Mouse (Mus musculus) lung, embryonic 14.5 days (tissue): ENCODE results near the gene Scyl1. TPM values are rescaled to one million over a fixed set of nuclear protein-coding genes. Genes with fewer than 3 reads are reported as not detected.
A peak's percentile ranks its signal among the peaks of the same experiment; 100 is the strongest.

ENCODE experiments used
- ATAC-seq: fragments of 200-750 bp; cut with Nextera tagmentation; 2 replicates; pipeline ENCODE4 v1.8.0; 2017; ENCODE audit warnings: mild to moderate bottlenecking, moderate TSS enrichment, moderate library complexity; ENCODE audit not compliant: insufficient read depth
- DNase-seq: peaks from one replicate; pipeline ENCODE4 v3.0.0-alpha.2; 2015
- H3K27ac ChIP-seq: fragments of 300-500 bp; sonication (generic); 2 replicates; pipeline ENCODE4 v1.5.1; 2014; ENCODE audit warnings: low read depth, mild to moderate bottlenecking, moderate library complexity
- H3K27me3 ChIP-seq: fragments of 300-500 bp; sonication (generic); 2 replicates; pipeline ENCODE4 v1.6.1; 2014; ENCODE audit warnings: low read length, control low read depth; ENCODE audit not compliant: insufficient read depth
- H3K36me3 ChIP-seq: fragments of 300-500 bp; sonication (generic); 2 replicates; pipeline ENCODE4 v1.6.1; 2014; ENCODE audit warnings: control low read depth; ENCODE audit not compliant: insufficient read depth
- H3K4me1 ChIP-seq: fragments of 300-500 bp; sonication (generic); 2 replicates; pipeline ENCODE4 v1.6.1; 2014; ENCODE audit warnings: antibody characterized with exemption, control low read depth; ENCODE audit not compliant: insufficient read depth
- H3K4me2 ChIP-seq: fragments of 300-500 bp; sonication (generic); 2 replicates; pipeline ENCODE4 v1.6.1; 2014; ENCODE audit warnings: mild to moderate bottlenecking
- H3K4me3 ChIP-seq: fragments of 300-500 bp; sonication (generic); 2 replicates; pipeline ENCODE4 v1.5.1; 2014; ENCODE audit warnings: low read depth, low read length
- H3K9ac ChIP-seq: fragments of 300-500 bp; sonication (generic); 2 replicates; pipeline ENCODE4 v1.6.1; 2014
- H3K9me3 ChIP-seq: fragments of 300-500 bp; sonication (generic); 2 replicates; pipeline ENCODE4 v1.6.1; 2016; ENCODE audit warnings: low read depth, low read length, control low read depth
- CTCF ChIP-seq: IDR thresholded peaks from 2 replicates; pipeline ENCODE4 v1.5.1; 2016; ENCODE audit warnings: antibody characterized with exemption, low read depth
- WGBS: fragments of 180-500 bp; shearing (Covaris S2); extraction: QIAGEN DNeasy Blood & Tissue Kit; methylation state at CpG from one replicate; pipeline ENCODE4 v1.1.7; 2014; 5-methylcytosine and 5-hydroxymethylcytosine counted together
- polyA plus RNA-seq: library from polyadenylated mRNA; unstranded; fragments of >200 nt; fragmentation: Nextera tagmentation; extraction: Ambion mirVana; gene quantifications from 2 replicates; pipeline ENCODE4 v1.2.1, GENCODE M21; 2014

Gene Scyl1
- polyA plus RNA-seq, 1 experiment from 2014 or later = 84.5 TPM

- TF ChIP-seq CTCF = no peak
- Histone ChIP-seq H3K4me1 (peaks cover 66% of the 10 kb centered on the region), H3K27me3 (no peaks in the 10 kb centered on the region), H3K9ac (no peak overlapping the region), H3K36me3 (no peaks in the 10 kb centered on the region), H3K4me3 (no peak overlapping the region), H3K9me3 (no peaks in the 10 kb centered on the region), H3K4me2 (no peak overlapping the region), H3K27ac (peak overlapping the region; percentile 10; the same call in 1 of the 2 replicates)
- ATAC-seq (no peak), DNase-seq (no peak)
- 78% methylated on average over 3 of the region's 3 CpGs for WGBS
Measured at GRCm38 (mm10) chr19:5807740-5808139, 36.5 kb upstream of the Scyl1 start.

- Histone ChIP-seq H3K4me3 (no peak overlapping the region), H3K36me3 (no peaks in the 10 kb centered on the region), H3K4me1 (peaks cover 61% of the 10 kb centered on the region), H3K27ac (peak overlapping the region; percentile 99), H3K9me3 (no peaks in the 10 kb centered on the region), H3K27me3 (no peaks in the 10 kb centered on the region), H3K4me2 (peak overlapping the region; percentile 46), H3K9ac (peak overlapping the region; percentile 26; the same call in 1 of the 2 replicates)
- ATAC-seq (no peak), DNase-seq (peak; percentile 53)
- WGBS = 20% methylated on average over 6 of the region's 6 CpGs
- TF ChIP-seq CTCF = no peak
Measured at GRCm38 (mm10) chr19:5806809-5807205, 35.6 kb upstream of the Scyl1 start.

GRCm38 (mm10) chr19:5806051-5806808 lies 35.0 kb upstream of the Scyl1 start:
- Histone ChIP-seq H3K4me1 (peaks cover 55% of the 10 kb centered on the region), H3K9ac (no peak overlapping the region), H3K36me3 (no peaks in the 10 kb centered on the region), H3K9me3 (no peaks in the 10 kb centered on the region), H3K4me3 (no peak overlapping the region), H3K4me2 (peak overlapping the region; percentile 46), H3K27ac (peak overlapping the region; percentile 99), H3K27me3 (no peaks in the 10 kb centered on the region)
- TF ChIP-seq CTCF = no peak
- 5% methylated on average over 8 of the region's 8 CpGs for WGBS
- ATAC-seq (no peak), DNase-seq (peak; percentile 92)

- Histone ChIP-seq H3K36me3 (peaks cover 14% of the 10 kb centered on the region), H3K27ac (peak overlapping the region; percentile 99), H3K4me3 (0 out of 2 replicates have a peak overlapping the region, but pooled peaks have one; percentile 86), H3K27me3 (no peaks in the 10 kb centered on the region), H3K9ac (peak overlapping the region; percentile 88), H3K4me1 (peaks cover 37% of the 10 kb centered on the region), H3K9me3 (no peaks in the 10 kb centered on the region), H3K4me2 (peak overlapping the region; percentile 99)
- WGBS = 31% methylated on average over 8 of the region's 8 CpGs
- DNase-seq = peak; percentile 44
- no peak for ATAC-seq
- no peak for TF ChIP-seq CTCF
Measured at GRCm38 (mm10) chr19:5804371-5804899, 33.2 kb upstream of the Scyl1 start.

- no peaks in the 10 kb centered on the region for H3K9me3 ChIP-seq
- peak overlapping the region; percentile 88 for H3K9ac ChIP-seq
- DNase-seq (no peak), ATAC-seq (peak; percentile 3; the same call in 1 of the 2 replicates)
- peaks cover 18% of the 10 kb centered on the region for H3K36me3 ChIP-seq
- H3K27ac ChIP-seq = peak overlapping the region; percentile 99
- H3K27me3 ChIP-seq = no peaks in the 10 kb centered on the region
- under 1% methylated on average over 16 of the region's 16 CpGs for WGBS
- TF ChIP-seq CTCF = no peak
- H3K4me3 ChIP-seq = peak overlapping the region; percentile 86
- peaks cover 33% of the 10 kb centered on the region for H3K4me1 ChIP-seq
- peak overlapping the region; percentile 99 for H3K4me2 ChIP-seq
Measured at GRCm38 (mm10) chr19:5803881-5804279, 32.7 kb upstream of the Scyl1 start.

- peaks cover 24% of the 10 kb centered on the region for H3K36me3 ChIP-seq
- WGBS = under 1% methylated on average over 67 of the region's 67 CpGs
- H3K9me3 ChIP-seq = no peaks in the 10 kb centered on the region
- DNase-seq = peak; percentile 100
- peak; percentile 96 for ATAC-seq
- H3K4me2 ChIP-seq = peak overlapping the region; percentile 99
- peaks cover 30% of the 10 kb centered on the region for H3K4me1 ChIP-seq
- no peak for TF ChIP-seq CTCF
- peak overlapping the region; percentile 99 for H3K27ac ChIP-seq
- H3K4me3 ChIP-seq = peak overlapping the region; percentile 86
- H3K27me3 ChIP-seq = no peaks in the 10 kb centered on the region
- peak overlapping the region; percentile 88 for H3K9ac ChIP-seq
Measured at GRCm38 (mm10) chr19:5803041-5803880, 32.0 kb upstream of the Scyl1 start.

- no peak for TF ChIP-seq CTCF
- H3K27ac ChIP-seq = peak overlapping the region; percentile 99
- ATAC-seq = no peak
- peak overlapping the region; percentile 88 for H3K9ac ChIP-seq
- no peaks in the 10 kb centered on the region for H3K9me3 ChIP-seq
- H3K4me3 ChIP-seq = peak overlapping the region; percentile 86
- 1% methylated on average over 4 of the region's 4 CpGs for WGBS
- H3K4me1 ChIP-seq = peaks cover 30% of the 10 kb centered on the region
- H3K4me2 ChIP-seq = peak overlapping the region; percentile 99
- no peaks in the 10 kb centered on the region for H3K27me3 ChIP-seq
- H3K36me3 ChIP-seq = peaks cover 28% of the 10 kb centered on the region
- no peak for DNase-seq
Measured at GRCm38 (mm10) chr19:5802787-5803040, 31.5 kb upstream of the Scyl1 start.
